Mouse (Mus musculus) heart, embryonic 12.5 days (tissue): Measurements from ENCODE around the gene Ace. TPM values are rescaled to one million over a fixed set of nuclear protein-coding genes. Genes with fewer than 3 reads are reported as not detected.

ENCODE experiments used
- ATAC-seq: fragments of 200-750 bp; cut with Nextera tagmentation; 2 replicates; pipeline ENCODE4 v1.8.0; 2017; ENCODE audit warnings: moderate TSS enrichment, moderate library complexity; ENCODE audit not compliant: insufficient number of reproducible peaks, low FRiP score
- H3K27ac ChIP-seq: fragments of 300-500 bp; sonication (generic); 2 replicates; pipeline ENCODE4 v1.5.1; 2016; ENCODE audit warnings: mild to moderate bottlenecking, moderate library complexity; ENCODE audit not compliant: poor library complexity, severe bottlenecking
- H3K27me3 ChIP-seq: fragments of 300-500 bp; sonication (generic); replicated peaks from 2 replicates; pipeline ENCODE4 v1.6.1; 2016; ENCODE audit warnings: mild to moderate bottlenecking, moderate library complexity
- H3K36me3 ChIP-seq: fragments of 300-500 bp; sonication (generic); 2 replicates; pipeline ENCODE4 v1.6.1; 2016; ENCODE audit warnings: mild to moderate bottlenecking, moderate library complexity
- H3K4me1 ChIP-seq: fragments of 300-500 bp; sonication (generic); replicated peaks from 2 replicates; pipeline ENCODE4 v1.6.1; 2016; ENCODE audit warnings: mild to moderate bottlenecking
- H3K4me2 ChIP-seq: fragments of 300-500 bp; sonication (generic); 2 replicates; pipeline ENCODE4 v1.6.1; 2016; ENCODE audit warnings: mild to moderate bottlenecking, moderate library complexity
- H3K4me3 ChIP-seq: fragments of 300-500 bp; sonication (generic); 2 replicates; pipeline ENCODE4 v1.5.1; 2016; ENCODE audit warnings: mild to moderate bottlenecking
- H3K9ac ChIP-seq: fragments of 300-500 bp; sonication (generic); 2 replicates; pipeline ENCODE4 v1.6.1; 2016; ENCODE audit warnings: mild to moderate bottlenecking, moderate library complexity
- H3K9me3 ChIP-seq: fragments of 300-500 bp; sonication (generic); replicated peaks from 2 replicates; pipeline ENCODE4 v1.6.1; 2016; ENCODE audit warnings: mild to moderate bottlenecking, moderate library complexity
- WGBS: fragments of 180-500 bp; shearing (Covaris S2); methylation state at CpG from one replicate; pipeline ENCODE4 v1.1.7; 2016; 5-methylcytosine and 5-hydroxymethylcytosine counted together
- polyA plus RNA-seq: library from polyadenylated mRNA; unstranded; fragments of >200 nt; fragmentation: Nextera tagmentation; extraction: Ambion mirVana; gene quantifications from 2 replicates; pipeline ENCODE4 v1.2.1, GENCODE M21; 2016

Gene Ace
- polyA plus RNA-seq, 1 experiment from 2014 or later = 1.00 TPM

- Histone ChIP-seq H3K4me3 (no peak overlapping the region), H3K4me1 (peaks cover 16% of the 10 kb centered on the region), H3K9ac (no peak overlapping the region), H3K27ac (no peak overlapping the region), H3K9me3 (no peaks in the 10 kb centered on the region), H3K27me3 (peaks cover 40% of the 10 kb centered on the region), H3K36me3 (no peaks in the 10 kb centered on the region), H3K4me2 (no peak overlapping the region)
- WGBS = 51% methylated on average over 2 of the region's 2 CpGs
- ATAC-seq = no peak
Observed at GRCm38 (mm10) chr11:105948255-105948654, 19.5 kb upstream of the Ace start.

DNA sequence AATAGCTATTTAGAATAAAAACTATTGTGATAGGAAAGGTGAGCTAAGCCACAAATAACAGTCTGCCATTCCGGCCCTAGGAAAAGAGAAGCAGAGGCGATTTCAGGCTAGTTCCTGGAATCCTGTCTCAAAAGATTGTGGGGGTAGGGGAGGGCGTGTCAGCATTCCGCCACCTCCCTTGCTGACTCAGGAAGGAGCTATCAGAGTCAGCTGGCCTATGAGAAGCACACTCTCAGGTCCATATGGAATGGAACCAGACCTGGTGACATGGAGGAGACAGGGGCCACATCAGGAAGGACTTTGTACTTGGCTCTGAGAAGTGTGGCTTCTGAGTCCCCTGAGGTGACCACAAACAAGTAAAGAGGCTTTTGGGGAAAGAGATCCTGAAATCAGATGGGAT is 17.2 kb upstream of the Ace start:
- WGBS = 46% methylated on average over 4 of the region's 4 CpGs
- H3K4me3 ChIP-seq = no peak overlapping the region
- peaks cover 34% of the 10 kb centered on the region for H3K27me3 ChIP-seq

GRCm38 (mm10) chr11:105951601-105952044 is 16.1 kb upstream of the Ace start:
- Histone ChIP-seq H3K36me3 (no peaks in the 10 kb centered on the region), H3K27me3 (peaks cover 27% of the 10 kb centered on the region), H3K27ac (no peak overlapping the region), H3K9ac (no peak overlapping the region), H3K4me2 (no peak overlapping the region), H3K4me1 (0 out of 2 replicates have a peak, but pooled peaks cover 3% of the 10 kb centered on the region), H3K4me3 (no peak overlapping the region), H3K9me3 (no peaks in the 10 kb centered on the region)
- 60% methylated on average over 3 of the region's 3 CpGs for WGBS
- ATAC-seq = no peak

More for the DNA sequence above, 17.2 kb upstream of the Ace start:
- ATAC-seq = no peak
- Histone ChIP-seq H3K9me3 (no peaks in the 10 kb centered on the region), H3K27ac (no peak overlapping the region), H3K4me2 (no peak overlapping the region), H3K4me1 (0 out of 2 replicates have a peak, but pooled peaks cover 3% of the 10 kb centered on the region), H3K36me3 (no peaks in the 10 kb centered on the region), H3K9ac (no peak overlapping the region)

- peaks cover 23% of the 10 kb centered on the region for H3K27me3 ChIP-seq
- no peak overlapping the region for H3K4me3 ChIP-seq
- no peak overlapping the region for H3K9ac ChIP-seq
- H3K27ac ChIP-seq = no peak overlapping the region
- H3K4me1 ChIP-seq = 0 out of 2 replicates have a peak, but pooled peaks cover 3% of the 10 kb centered on the region
- H3K36me3 ChIP-seq = no peaks in the 10 kb centered on the region
- no peak for ATAC-seq
- no peak overlapping the region for H3K4me2 ChIP-seq
- no peaks in the 10 kb centered on the region for H3K9me3 ChIP-seq
- 86% methylated on average over 9 of the region's 9 CpGs for WGBS
Observed at GRCm38 (mm10) chr11:105952111-105952510, 15.6 kb upstream of the Ace start.

- no peak within 1 kb of the TSS for H3K4me2 ChIP-seq
- no peak within 1 kb of the TSS for H3K4me3 ChIP-seq
- 69% methylated on average over 12 of the region's 12 CpGs for WGBS
Observed at GRCm38 (mm10) chr11:105952911-105953386, 14.8 kb upstream of the Ace start, which contains the start of gene Cyb561. TSS of gene Cyb561 (minus strand) at chr11:105953336.

DNA sequence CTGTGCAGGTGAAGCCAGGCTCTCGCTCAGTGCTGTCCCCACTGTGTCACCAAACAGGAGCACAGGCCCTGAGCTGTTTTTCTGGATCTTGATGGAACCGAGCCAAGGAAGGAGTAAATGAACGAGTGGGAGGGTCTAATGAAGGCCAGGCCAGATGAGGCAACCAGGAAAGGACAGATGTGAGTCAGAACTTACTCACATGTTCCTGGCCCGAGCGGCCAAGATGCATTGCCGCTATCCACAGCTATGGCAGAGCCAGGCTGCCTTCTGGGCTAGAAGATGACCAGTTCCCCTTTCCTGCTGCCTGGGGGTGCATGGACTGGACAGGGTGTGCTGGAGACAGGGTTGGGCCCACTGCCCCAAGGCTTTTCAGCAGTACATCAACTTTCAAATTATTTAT is 14.3 kb upstream of the Ace start:
- H3K27me3 ChIP-seq = peaks cover 14% of the 10 kb centered on the region
- no peak overlapping the region for H3K4me2 ChIP-seq
- no peak overlapping the region for H3K27ac ChIP-seq
- H3K9me3 ChIP-seq = no peaks in the 10 kb centered on the region
- H3K9ac ChIP-seq = no peak overlapping the region
- H3K36me3 ChIP-seq = no peaks in the 10 kb centered on the region
- peaks cover 3% of the 10 kb centered on the region; the same call in 1 of the 2 replicates for H3K4me1 ChIP-seq
- 0 out of 2 replicates have a peak, but pooled peaks have one; percentile 1 for ATAC-seq
- no peak overlapping the region for H3K4me3 ChIP-seq
- 61% methylated on average over 6 of the region's 6 CpGs for WGBS

More at GRCm38 (mm10) chr11:105952911-105953386, 14.8 kb upstream of the Ace start, which contains the start of gene Cyb561:
- H3K27me3 ChIP-seq = peaks cover 17% of the 10 kb centered on the region
- no peak within 1 kb of the TSS for H3K9ac ChIP-seq
- 0 out of 2 replicates have a peak, but pooled peaks cover 3% of the 10 kb centered on the region for H3K4me1 ChIP-seq
- no peak within 1 kb of the TSS for H3K27ac ChIP-seq
- H3K36me3 ChIP-seq = no peaks in the 10 kb centered on the region
- 0 out of 2 replicates have a peak, but pooled peaks have one; percentile 35 for ATAC-seq
- H3K9me3 ChIP-seq = no peaks in the 10 kb centered on the region

- whole genome bisulfite sequencing = 89% methylated on average over 28 of the region's 28 CpGs
- H3K4me2 ChIP-seq = no peak overlapping the region
Observed at GRCm38 (mm10) chr11:105955815-105956430, 11.8 kb upstream of the Ace start.

DNA sequence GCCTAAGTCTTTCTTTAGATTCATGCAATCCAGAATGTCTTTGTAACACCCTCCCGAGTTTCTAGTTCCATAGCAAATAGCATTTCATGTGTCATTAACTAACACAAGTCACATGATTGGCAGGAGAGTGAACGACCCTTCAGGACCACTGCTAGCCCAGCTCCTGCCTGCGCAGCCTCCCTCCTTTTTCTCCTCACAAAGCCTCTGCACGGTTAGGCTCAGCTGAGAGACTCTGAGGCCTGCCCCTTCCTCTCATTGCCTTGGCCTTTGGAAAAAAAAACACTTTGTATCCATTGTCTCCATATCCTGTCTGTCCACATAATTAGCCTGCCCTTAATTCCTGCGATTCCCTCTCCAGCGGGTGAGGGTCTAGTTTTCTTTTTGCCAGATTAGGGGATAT is 10.2 kb upstream of the Ace start:
- no peak overlapping the region; the same call in 1 of the 2 replicates for H3K27ac ChIP-seq
- no peak overlapping the region for H3K4me2 ChIP-seq
- no peaks in the 10 kb centered on the region for H3K36me3 ChIP-seq
- H3K4me3 ChIP-seq = no peak overlapping the region
- no peaks in the 10 kb centered on the region for H3K9me3 ChIP-seq
- WGBS = 48% methylated on average over 6 of the region's 6 CpGs
- H3K4me1 ChIP-seq = peaks cover 18% of the 10 kb centered on the region
- ATAC-seq = no peak; the same call in 1 of the 2 replicates
- H3K27me3 ChIP-seq = 0 out of 2 replicates have a peak, but pooled peaks cover 4% of the 10 kb centered on the region
- H3K9ac ChIP-seq = no peak overlapping the region

More at GRCm38 (mm10) chr11:105955815-105956430, 11.8 kb upstream of the Ace start:
- no peaks in the 10 kb centered on the region for H3K36me3 ChIP-seq
- H3K27me3 ChIP-seq = peaks cover 10% of the 10 kb centered on the region; the same call in 1 of the 2 replicates
- no peak overlapping the region for H3K9ac ChIP-seq
- no peak for ATAC-seq
- H3K9me3 ChIP-seq = no peaks in the 10 kb centered on the region
- H3K4me1 ChIP-seq = peaks cover 15% of the 10 kb centered on the region
- H3K27ac ChIP-seq = no peak overlapping the region
- H3K4me3 ChIP-seq = no peak overlapping the region

DNA sequence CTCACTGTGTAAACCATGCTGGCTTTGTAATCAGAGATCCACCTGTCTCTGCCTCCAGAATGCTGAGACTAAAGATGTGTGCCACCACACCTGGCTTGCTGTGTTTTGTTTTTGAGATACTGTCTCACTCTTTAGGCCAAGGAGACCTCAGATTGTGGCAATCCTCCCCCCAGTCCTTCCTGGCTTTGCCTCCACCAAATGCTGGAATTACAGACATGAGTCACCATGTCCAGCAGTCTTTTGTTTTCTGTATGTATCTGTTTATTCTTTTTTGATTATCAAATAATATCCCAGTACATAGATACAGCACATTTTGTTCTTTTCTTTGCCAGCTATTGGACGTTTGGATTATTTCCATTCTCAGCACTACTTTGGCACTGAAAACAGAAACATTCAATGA is 9.2 kb upstream of the Ace start:
- no peak overlapping the region for H3K4me2 ChIP-seq
- H3K9ac ChIP-seq = no peak overlapping the region
- no peaks in the 10 kb centered on the region for H3K9me3 ChIP-seq
- H3K4me3 ChIP-seq = no peak overlapping the region
- H3K4me1 ChIP-seq = peaks cover 21% of the 10 kb centered on the region
- H3K27me3 ChIP-seq = 0 out of 2 replicates have a peak, but pooled peaks cover 4% of the 10 kb centered on the region
- ATAC-seq = no peak
- no peaks in the 10 kb centered on the region for H3K36me3 ChIP-seq
- H3K27ac ChIP-seq = no peak overlapping the region
- 41% methylated on average over 1 of the region's 1 CpGs for WGBS

DNA sequence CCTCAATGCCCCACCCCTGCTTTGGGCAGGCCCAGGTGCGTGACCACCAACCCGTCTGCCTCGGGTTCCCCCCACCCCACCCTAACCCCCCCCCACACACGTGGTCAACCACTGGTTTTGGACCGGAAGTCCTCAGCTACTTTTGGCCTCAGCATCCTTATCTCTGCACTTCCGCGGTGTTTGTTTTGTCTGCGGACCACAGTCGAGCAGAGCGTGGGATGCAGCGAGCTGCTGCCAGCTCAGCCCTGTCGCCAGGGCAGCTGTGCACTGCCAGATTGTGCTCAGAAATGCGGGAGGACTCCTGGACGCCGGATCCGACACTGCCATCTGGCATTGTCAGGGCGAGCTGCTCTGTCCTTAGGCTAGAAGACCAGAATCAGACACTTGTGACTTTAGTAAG is 8.4 kb upstream of the Ace start:
- Histone ChIP-seq H3K9ac (no peak overlapping the region), H3K4me3 (peak overlapping the region; percentile 7; the same call in 1 of the 2 replicates), H3K9me3 (no peaks in the 10 kb centered on the region), H3K27me3 (0 out of 2 replicates have a peak, but pooled peaks cover 4% of the 10 kb centered on the region), H3K4me1 (peaks cover 21% of the 10 kb centered on the region), H3K36me3 (no peaks in the 10 kb centered on the region), H3K4me2 (peak overlapping the region; percentile 56), H3K27ac (no peak overlapping the region)
- no peak for ATAC-seq
- 3% methylated on average over 17 of the region's 17 CpGs for WGBS

DNA sequence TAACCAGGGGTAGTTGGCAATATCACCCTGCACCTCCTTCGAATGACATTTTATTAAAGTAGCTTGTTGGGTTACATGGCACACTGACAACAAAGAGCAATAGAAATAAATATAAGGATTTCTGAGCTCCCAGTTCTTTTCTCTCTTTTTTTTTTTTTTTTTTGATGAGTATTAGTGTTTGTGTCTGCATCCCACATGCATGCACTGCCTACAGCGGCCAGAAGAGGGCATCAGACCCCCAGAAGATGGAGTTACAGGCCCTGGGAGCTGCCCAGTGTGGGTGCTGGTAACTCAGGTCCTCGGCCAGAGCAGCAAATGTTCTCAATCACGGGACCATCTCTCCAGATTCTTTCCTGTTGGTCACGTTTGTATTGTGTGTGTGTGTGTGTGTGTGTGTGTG is 3.1 kb upstream of the Ace start:
- ATAC-seq = no peak
- no peaks in the 10 kb centered on the region for H3K9me3 ChIP-seq
- no peak overlapping the region for H3K4me3 ChIP-seq
- no peak overlapping the region for H3K9ac ChIP-seq
- WGBS = 59% methylated on average over 5 of the region's 5 CpGs
- peaks cover 35% of the 10 kb centered on the region for H3K4me1 ChIP-seq
- H3K36me3 ChIP-seq = no peaks in the 10 kb centered on the region
- no peak overlapping the region for H3K27ac ChIP-seq
- H3K4me2 ChIP-seq = no peak overlapping the region
- peaks cover 43% of the 10 kb centered on the region for H3K27me3 ChIP-seq
